Mouse (Mus musculus): ENCODE data around the gene Bmp6. TPM values are rescaled to one million over a fixed set of nuclear protein-coding genes. Genes with fewer than 3 reads are reported as not detected.

Bmp6 gene
- total RNA-seq (2021) = 1 to 10 TPM; 8.9 to 9.5 TPM
- long read RNA-seq, experiment 1, transcript Bmp6-201 (7 exons, 3,593 nt) = major isoform, 14 of 14 reads
- long read RNA-seq, experiment 1, partial matches to known transcripts = 0 of 14 reads
- long read RNA-seq, experiment 1, other reads (novel, unspliced or antisense) = 0 of 14 reads
- long read RNA-seq, experiment 2, transcript Bmp6-201 (7 exons, 3,593 nt) = major isoform, 20 of 22 reads
- long read RNA-seq, experiment 2, partial matches to known transcripts = 1 of 22 reads
- long read RNA-seq, experiment 2, other reads (novel, unspliced or antisense) = 1 of 22 reads

DNA sequence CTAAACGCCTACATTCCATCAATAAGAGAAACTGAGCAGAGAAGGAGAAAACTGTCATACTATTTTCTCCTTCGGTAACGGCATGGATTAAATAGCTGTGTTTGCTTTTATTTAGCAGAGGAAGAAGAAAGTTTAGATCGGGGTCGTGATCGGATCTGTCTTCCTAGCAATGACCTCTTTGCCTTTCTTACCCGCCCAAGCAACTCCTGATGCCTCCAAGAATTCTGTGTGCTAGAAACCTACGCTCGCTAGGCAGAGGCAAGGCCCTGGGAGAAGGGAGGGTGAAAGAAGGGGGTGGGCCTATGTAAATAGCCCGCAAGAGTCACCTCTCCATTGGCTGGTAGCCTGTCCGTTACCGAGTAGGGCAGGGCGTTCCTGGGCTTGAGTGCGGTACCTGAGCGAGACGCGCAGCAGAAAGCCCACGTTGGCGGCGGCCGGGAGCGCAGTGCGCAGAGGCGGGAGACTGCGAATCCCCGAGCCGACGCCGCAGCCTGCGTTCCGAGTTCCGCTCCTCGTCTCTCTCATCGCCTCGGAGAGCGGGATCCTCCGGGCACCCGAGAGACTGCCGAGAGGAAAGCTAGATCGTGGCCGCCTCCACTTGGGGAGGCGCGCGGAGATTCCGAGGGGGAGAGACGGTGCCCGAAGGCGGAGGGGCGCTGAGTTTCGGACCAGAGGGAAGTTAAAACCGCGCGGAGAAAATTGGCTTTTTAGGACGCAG lies at the start of gene Bmp6:
Gene Bmp6, plus strand, starts transcription at position 395 of the 718 bp plus-strand sequence.
- DNase-seq (ENCODE audit: low spot score in 2 of 2) = peak; percentile 53 to 56

DNA sequence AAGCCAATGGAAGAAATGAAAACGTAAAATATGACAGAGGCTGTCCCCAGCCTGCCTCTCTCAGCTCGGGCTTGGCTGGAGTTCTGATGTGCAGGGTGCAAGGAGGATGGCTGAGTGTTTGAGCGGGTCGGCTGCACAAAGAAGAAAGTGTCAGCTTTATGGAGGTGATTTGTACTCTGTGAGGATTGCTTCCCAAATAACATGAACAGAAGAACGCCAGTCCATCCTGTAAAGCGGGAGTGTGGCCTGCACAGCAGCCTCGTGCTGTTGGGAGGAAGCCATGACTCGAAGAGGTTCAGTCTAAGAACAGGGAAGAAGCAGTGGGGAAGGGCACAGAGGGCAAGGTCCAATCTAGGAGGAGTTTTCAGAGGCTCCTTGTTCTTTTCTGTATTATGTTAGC lies 48.7 kb upstream of the Bmp6 start:
- DNase-seq (ENCODE audit: low spot score in 2 of 2) = no peak

DNA sequence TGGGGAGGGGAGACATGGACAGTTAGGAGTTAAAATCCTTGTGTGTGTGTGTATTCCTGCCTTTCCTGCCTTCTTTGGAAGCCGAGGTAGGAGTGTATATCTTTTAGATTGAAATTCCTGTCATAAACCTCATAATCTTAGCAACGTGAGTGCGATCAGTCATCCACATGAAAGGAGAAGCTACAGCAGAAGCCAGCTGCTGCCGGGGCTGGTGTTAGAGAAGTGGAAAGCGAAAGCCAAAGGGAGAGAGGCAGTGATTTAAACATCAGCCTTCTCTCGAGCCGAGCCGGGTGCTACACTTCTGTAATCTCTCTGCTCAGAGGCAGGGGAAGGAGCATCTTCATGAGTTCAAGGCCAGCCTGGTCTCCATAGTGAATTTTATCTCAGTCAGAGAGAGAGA lies 48.3 kb upstream of the Bmp6 start:
- no peak for DNase-seq (ENCODE audit: low spot score in 2 of 2)

DNA sequence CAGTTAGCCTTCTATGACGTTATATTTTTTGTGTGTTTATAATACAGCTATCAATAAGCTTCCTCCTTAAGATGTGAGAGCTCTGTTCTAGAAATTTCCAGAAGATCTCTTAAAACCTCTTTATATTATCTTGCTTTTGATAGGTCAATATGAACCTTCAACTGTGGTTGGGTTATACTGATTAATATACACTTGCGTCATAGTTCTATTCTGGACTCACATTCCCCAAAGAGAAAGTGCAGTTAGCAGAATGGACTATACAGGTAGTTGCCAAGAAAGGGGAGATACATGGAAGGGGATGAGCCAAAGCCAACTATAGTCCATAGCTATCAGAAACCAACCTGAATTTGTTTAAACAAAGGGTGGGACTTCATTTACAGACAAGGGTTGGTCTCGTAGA lies 33.8 kb upstream of the Bmp6 start:
- no peak for DNase-seq (ENCODE audit: low spot score in 2 of 2)

DNA sequence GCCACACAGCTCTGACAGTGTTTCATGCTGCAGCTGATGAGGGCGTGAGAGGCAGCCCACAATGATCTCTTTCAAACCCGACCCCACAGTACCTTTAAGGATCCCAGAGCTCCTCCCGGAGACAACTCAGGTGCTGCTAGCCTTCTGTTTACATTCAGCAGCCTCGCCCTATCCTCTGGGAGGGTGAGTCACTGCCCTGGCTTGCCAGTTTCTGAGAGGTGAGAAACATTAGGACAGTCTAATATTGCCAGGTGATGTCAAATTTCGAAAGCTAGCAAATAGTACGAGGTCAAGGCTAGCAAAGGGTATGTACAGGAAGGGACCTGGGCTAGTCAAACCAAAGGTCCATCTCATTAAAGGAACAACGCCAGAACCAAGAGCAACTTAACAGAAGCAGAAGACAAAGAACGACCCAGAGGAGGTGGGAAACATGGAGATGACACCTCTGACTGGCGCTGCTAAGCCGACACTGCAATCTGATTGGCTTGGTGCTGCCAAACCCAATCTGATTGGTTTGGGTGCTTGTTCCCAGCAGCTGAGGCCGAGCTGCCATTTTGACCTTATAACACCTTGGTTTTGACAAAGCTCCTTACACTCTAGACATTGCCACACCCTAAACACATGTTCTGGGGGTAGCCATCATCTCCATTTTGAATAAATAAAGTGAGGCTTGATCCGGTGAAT lies 32.4 kb upstream of the Bmp6 start:
- DNase-seq (ENCODE audit: low spot score in 2 of 2) = no peak

DNA sequence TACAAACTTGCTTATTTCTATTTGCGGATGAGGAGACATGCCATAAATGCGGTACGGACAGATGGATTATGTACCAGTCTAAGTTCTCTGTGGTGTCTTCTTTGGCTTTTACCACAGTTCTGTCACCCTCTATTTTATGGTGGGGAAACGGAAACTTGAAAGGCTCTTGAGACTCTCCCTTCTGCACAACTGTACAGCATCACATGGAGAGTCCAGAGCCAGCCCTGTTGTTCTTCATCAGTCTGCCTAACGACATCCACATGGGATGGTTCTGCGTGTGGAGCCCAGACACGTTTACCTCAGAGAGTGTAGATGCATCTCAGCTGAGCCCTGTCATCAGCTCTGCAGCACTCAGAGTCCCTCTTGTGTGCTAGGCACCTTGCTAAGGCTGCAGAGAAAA lies 30.3 kb upstream of the Bmp6 start:
- no peak for DNase-seq (ENCODE audit: low spot score in 2 of 2)

DNA sequence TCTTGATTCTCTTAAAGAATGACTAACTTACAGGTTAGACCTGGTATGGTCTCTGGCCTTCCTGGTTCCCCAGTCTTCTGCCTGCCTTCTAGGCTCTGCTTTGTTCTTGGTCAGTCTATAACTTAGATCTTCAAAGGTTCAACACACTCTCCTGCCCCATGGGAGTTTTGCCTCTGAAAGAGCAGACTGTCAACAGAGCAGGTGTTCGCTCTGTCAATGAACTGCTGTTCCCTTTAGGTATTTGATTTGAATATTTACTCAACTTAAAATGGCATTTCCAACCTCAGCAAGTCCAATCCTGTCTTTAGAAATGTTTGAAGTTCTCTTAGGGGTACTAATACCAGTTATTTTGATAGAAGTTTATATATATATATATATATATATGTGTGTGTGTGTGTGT lies 26.5 kb upstream of the Bmp6 start:
- DNase-seq (ENCODE audit: low spot score in 2 of 2) = no peak

DNA sequence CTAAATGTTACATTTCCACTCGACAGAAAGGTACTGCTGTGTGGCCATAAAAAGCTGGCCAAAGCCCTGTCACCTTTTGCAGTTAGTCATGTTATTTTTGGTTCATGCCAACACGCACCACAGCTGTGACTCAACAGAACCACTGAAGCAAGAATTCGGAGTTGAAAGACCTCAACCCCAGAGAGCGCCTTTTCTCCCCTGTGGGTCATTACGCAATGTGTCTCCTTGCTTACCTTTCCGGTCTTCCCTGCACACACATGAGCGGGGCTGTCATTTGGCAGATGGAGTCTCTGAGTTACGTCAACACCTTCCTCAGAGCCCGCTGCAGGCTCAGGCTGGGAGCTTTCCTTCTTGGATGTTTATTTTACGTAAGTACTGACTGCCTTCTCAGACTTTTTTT lies 24.6 kb upstream of the Bmp6 start:
- no peak for DNase-seq (ENCODE audit: low spot score in 2 of 2)

DNA sequence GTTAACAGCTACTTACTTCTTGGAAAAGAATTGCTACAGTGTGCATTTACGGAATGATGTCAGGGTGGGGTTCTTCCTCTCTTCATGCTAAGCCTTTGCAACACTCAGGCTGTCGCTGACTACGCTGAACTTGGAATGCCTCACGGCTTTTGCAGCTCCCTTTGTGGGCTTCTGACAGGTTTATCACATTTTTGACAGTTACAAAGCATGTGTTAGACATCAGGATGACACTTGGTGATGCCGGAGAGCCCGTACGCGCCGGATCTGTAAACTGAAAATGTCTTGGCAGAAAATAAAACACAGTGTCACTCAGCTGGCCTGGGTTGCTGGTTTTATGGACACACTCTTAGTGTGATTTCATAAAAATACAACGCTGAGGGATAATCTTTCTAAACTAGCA lies 20.5 kb upstream of the Bmp6 start:
- no peak for DNase-seq (ENCODE audit: low spot score in 2 of 2)

DNA sequence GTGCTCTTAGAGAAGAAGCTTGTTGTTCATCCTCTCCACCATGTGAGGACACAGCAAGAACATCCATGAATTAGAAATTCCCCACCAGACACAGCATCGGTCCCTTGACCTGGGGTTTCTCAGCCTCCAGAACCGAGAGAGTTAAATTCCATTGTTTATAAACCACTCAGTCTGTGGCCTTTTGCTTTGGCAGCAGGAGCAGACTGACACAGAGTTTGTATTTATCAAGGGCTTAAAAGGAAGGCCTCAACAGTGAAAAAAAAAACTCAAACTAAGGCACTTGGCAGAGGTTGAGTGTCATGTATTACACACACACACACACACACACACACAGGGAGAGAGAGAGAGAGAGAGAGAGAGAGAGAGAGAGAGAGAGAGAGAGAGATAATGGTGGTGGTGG lies 17.5 kb upstream of the Bmp6 start:
- no peak for DNase-seq (ENCODE audit: low spot score in 2 of 2)

DNA sequence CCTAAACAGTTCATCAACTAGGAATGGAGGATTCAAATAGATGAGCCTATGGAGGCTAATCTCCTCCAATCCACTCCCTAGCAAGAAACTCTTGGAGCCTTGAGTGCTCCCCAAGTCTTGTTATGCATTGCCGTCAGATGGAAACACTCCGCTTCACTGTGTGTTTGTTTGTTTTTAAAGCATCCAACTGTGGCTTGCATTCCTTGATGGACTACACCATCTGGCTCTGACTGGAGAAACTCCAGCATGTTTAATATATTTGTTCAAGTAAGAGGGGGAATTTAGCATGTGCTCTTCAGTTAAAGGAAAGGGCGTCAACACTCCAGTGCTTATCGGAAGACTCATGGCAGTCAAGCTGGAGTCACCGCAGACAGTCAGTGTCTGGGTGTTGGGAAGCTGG lies 11.4 kb upstream of the Bmp6 start:
- no peak for DNase-seq (ENCODE audit: low spot score in 2 of 2)

DNA sequence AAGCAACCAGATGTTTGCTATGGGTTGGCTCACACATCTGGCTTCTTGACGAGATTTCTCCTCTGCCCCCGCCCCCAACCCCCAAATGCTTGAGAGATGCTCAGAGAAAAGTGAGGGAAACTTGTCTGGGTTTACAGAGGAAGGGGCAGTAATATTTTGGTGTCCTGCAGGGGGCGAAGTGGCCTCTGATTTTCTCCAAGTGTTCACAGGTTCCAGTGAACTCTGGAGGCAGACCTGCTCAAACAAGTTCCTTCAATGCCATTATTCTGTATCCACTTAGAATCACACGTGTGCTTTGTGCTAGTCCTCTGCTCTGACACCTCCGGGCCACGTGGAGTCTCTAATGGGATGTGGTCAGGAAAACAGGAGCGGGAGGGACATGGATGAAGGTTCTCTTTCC lies 2.3 kb upstream of the Bmp6 start:
- peak; percentile 48 to 59 for DNase-seq (ENCODE audit: low spot score in 2 of 2)

DNA sequence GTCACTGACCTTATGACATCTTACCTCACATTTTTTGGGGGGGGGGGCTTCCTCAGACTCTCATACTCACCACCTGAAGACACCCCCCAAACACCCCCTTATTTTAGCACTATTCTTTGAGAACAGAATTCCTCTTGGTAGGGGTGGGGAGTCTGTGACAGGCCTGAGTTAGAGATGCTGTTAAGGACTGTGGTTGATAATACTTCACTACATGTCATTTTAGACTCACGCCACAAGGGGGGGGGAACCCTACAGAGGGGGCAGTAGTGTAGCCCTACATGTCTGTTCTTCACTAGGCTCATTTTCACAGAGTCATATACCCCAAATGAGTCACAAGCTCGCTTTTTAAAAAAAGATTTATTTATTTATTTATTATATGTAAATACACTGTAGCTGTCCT lies 1.7 kb upstream of the Bmp6 start:
- DNase-seq (ENCODE audit: low spot score in 2 of 2) = no peak

DNA sequence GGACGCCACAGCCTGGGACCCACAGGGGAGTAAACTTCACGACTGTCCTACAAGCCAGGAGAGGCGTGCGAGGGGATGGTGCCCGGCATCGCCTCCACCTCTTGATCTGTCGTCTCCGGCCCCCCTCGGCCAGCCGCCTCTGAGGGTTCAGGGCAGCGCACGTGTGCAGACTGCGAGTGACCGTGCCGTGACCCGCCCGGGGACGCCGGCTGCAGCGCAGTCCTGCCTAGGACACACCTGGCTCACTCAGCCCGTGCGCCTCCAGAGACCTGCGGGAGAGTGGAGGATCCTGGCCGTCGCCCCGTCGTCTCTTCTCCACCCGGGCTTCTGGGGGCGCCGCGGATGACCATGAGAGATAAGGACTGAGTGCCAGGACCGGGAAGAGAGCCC lies 519 bp downstream of the Bmp6 start:
- peak in 1 of 2 experiments; percentile 24 for DNase-seq (ENCODE audit: low spot score in 2 of 2)

DNA sequence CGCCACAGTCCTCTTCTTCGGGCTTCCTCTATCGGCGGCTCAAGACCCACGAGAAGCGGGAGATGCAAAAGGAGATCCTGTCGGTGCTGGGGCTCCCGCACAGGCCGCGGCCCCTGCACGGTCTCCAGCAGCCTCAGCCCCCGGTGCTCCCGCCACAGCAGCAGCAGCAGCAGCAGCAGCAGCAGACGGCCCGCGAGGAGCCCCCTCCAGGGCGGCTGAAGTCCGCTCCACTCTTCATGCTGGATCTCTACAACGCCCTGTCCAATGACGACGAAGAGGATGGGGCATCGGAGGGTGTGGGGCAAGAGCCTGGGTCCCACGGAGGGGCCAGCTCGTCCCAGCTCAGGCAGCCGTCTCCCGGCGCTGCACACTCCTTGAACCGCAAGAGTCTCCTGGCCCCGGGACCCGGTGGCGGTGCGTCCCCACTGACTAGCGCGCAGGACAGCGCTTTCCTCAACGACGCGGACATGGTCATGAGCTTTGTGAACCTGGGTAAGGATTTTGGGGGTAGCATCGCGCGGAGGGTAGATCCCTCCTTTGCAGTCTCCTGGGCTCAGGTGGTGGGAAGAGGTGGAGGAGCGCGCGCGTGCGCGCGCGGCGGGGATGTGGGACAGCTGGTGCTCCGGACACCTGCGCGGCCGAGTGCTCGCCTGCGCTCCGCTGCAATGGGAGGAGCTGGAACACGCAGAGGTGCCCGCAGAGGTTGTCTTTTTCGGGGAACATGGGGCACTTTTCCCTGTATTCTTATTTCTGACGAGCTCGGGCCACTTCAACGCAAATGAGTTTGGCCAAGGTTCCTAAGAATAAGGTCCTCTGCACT lies 1.4 kb downstream of the Bmp6 start:
- DNase-seq (ENCODE audit: low spot score in 2 of 2) = peak in 1 of 2 experiments; percentile 25

DNA sequence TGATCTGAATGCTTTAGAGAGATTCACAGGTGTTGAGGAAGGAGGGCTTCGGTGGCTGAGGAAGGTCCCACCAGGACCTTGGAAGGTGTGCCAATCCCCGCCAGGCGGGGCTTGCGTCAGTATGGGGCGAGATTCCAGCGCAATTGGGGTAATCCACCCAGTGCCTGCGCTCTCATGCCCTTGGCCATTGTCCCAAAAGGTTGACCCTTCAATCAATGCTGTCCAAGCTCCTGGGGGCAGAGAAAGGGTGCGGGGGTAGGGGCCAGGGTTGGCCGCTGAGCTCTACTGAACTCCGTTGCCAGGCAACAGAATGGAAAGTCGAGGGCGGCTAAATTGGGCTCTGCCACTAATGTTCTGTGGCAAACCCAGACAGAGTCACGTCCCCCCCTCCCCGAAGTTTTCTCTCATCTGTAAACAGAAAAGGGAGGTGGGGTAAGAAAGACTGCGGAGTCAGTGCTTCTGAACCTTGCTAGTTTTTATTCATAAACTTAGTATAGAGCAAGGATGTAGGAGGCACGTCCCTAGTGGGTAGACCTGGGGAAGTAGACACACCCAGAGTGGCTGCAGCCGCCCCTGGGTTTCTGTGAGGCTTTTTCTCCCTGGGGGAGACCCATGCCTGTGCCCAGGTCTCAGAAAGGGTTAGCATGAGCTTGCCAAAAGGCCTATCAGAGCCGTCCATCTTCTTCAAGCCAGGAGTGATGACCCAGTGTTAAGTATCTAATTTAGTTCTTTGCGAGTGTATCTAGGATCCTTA lies 2.3 kb downstream of the Bmp6 start:
- DNase-seq (ENCODE audit: low spot score in 2 of 2) = peak in 1 of 2 experiments; percentile 25

DNA sequence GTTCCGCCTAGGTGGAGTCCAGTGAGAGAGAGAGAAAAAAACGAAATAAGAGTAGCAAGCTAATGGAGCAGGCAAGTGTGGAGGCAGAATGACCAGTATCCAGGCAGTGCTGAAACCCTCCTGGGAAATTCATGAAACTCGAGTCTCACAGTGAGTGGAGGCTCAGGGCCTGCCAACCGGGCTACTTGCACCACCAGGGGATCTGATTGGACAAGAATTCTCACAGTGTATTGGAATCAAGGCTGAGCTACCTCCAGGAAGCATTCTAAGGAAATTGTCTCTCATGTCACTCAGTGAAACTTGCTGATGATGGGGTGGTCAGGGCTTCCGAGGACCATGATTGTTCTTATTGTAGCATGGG lies 2.8 kb downstream of the Bmp6 start:
- DNase-seq (ENCODE audit: low spot score in 2 of 2) = no peak

DNA sequence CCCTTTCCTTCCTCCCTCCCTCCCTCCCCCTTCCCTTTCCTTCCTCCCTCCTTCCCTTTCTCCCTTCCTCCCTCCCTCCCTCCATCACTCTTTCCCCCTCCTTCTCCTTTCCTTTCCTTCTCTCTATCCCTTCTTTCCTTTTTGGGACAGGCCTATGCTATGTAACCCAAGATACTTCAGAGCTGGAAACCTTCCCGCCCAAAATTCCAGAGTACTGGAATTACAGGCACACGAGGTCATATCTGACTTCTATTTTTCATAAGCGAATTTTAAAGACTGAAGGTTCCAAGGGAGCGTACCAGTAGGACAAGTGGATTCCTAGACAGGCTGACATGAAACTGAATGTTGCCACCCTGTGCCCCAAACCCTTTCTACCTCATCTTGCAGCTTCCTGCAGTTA lies 4.1 kb downstream of the Bmp6 start:
- no peak for DNase-seq (ENCODE audit: low spot score in 2 of 2)

DNA sequence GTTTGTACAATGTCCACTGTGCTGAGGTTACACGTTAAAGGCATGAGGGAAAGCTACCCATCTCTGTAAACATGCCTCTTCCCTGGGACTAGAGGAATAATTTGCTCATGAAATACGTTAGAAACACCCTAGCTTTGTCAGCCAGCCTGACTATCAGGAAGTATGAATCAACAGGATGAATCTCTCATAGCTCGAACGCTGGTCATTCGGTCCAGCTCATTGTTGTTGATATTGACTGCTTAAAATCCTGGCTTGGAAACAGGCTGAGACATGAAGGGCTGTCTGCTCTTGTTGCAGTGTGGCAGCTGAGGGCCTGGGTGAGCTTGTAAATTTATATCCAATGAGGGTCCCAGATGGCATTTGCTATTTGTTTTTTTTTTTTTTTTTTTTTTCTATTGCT lies 4.9 kb downstream of the Bmp6 start:
- DNase-seq (ENCODE audit: low spot score in 2 of 2) = no peak

DNA sequence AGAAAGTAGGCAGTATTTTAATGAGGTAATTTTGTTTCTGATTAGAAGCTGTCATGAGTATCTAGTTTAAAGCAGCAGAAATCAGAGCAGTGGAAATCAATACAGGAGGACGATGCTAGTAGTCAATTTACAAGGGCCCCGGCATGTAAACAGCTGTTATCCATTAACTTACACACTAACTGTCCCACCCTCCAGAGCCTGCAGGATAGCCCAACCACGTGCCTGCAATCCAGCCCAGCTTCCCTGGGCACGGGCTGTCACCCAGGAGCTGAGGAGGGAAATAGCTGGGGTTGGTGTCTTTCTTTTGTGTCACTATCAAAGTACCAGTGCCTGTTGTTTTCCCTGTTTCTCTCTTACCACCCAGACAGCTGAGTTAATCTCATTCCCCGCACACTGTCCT lies 7.1 kb downstream of the Bmp6 start:
- no peak for DNase-seq (ENCODE audit: low spot score in 2 of 2)

DNA sequence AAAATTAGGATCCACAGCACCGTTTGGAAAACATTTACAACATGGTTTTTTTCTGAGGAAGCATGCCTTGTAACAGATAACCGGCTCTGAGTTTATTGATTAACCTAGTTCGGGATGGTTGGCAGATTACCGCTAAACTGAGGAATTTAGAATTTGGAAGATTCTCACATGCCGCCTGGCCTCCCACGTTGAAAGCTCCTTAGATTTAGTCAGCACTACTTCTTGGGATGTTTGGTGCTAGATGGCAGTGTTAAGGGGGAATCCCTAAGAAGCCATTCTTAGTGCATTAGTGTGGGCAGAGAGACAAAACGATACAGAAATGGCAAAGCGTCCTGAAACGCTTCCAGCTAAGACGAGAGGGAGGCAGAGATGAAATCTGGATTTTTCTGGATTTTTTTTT lies 8.1 kb downstream of the Bmp6 start:
- no peak for DNase-seq (ENCODE audit: low spot score in 2 of 2)
